Mouse (Mus musculus) limb, embryonic 10.5 days (tissue): ENCODE measurements at regions not wholly inside any gene's neighbourhood (a gene's known extent, or its start where the extent isn't known, plus 50 kb on each side); places are given as distances from the start of the nearest gene placed in this dataset.
"Not testable (repeated sequence)": the region's sequence is repeated elsewhere in the genome, so short reads cannot be mapped to it uniquely, and the experiment has no call there.

Source experiments
- DNase-seq: peaks from one replicate; pipeline ENCODE4 v3.0.0-alpha.2; 2017; ENCODE audit warnings: low spot score
- H3K27ac ChIP-seq: fragments of 300-500 bp; sonication (generic); 2 replicates; pipeline ENCODE4 v1.5.1; 2016; ENCODE audit warnings: mild to moderate bottlenecking
- H3K27me3 ChIP-seq: fragments of 300-500 bp; sonication (generic); 2 replicates; pipeline ENCODE4 v1.6.1; 2016; ENCODE audit warnings: low read depth, mild to moderate bottlenecking; ENCODE audit not compliant: poor library complexity, severe bottlenecking
- H3K36me3 ChIP-seq: fragments of 300-500 bp; sonication (generic); 2 replicates; pipeline ENCODE4 v1.6.1; 2016; ENCODE audit warnings: mild to moderate bottlenecking, moderate library complexity
- H3K4me1 ChIP-seq: fragments of 300-500 bp; sonication (generic); 2 replicates; pipeline ENCODE4 v1.6.1; 2016
- H3K4me3 ChIP-seq: fragments of 300-500 bp; sonication (generic); 2 replicates; pipeline ENCODE4 v1.5.1; 2016; ENCODE audit warnings: mild to moderate bottlenecking, moderate library complexity
- H3K9me3 ChIP-seq: fragments of 300-500 bp; sonication (generic); replicated peaks from 2 replicates; pipeline ENCODE4 v1.6.1; 2016; ENCODE audit warnings: mild to moderate bottlenecking
- WGBS: fragments of 180-500 bp; shearing (Covaris S2); methylation state at CpG from one replicate; pipeline ENCODE4 v1.1.7; 2016; 5-methylcytosine and 5-hydroxymethylcytosine counted together

DNA sequence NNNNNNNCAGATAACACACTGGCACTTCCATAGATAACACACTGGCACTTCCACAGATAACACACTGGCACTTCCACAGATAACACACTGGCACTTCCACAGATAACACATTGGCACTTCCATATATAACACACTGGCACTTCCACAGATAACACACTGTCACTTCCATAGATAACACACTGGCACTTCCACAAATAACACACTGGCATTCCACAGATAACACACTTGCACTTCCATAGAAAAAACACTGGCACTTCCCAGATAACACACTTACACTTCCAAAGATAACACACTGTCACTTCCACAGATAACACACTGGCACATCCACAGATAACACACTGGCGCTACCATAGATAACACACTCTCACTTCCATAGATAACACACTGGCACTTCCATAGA, 105.7 kb upstream of the Afdn start:
- not testable (repeated sequence) for H3K9me3 ChIP-seq, H3K4me3 ChIP-seq, H3K27ac ChIP-seq, H3K27me3 ChIP-seq, H3K36me3 ChIP-seq, DNase-seq
- H3K4me1 ChIP-seq, result peaks cover 34% of the 10 kb centered on the region
- 66% methylated on average over 1 of the region's 1 CpGs for WGBS

DNA sequence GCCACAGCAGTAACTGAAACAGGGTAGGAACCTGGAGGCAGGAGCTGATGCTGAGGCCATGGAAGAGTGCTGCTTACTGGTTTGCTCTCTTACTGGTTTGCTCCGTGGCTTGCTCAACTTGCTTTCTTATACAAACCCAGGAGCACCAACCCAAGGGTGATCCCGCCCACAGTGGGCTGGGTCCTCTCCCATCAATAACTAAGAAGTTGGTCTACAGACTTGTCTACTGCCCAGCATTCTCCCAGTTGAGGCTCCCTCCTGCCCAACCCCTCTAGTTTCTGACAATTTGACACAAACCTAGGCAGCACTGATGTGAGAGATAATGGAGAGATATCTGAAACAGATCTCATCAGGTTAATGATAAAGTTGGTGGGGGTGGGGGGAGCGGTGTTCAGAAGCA, 104.3 kb upstream of the Afdn start:
- DNase-seq, result no peak
- no peaks in the 10 kb centered on the region for H3K36me3 ChIP-seq
- WGBS, result 25% methylated on average over 3 of the region's 3 CpGs
- H3K9me3 ChIP-seq, result no peaks in the 10 kb centered on the region
- no peak overlapping the region for H3K27ac ChIP-seq
- H3K27me3 ChIP-seq, result no peaks in the 10 kb centered on the region
- peaks cover 38% of the 10 kb centered on the region for H3K4me1 ChIP-seq
- H3K4me3 ChIP-seq, result peak overlapping the region; percentile 23; the same call in 1 of the 2 replicates

DNA sequence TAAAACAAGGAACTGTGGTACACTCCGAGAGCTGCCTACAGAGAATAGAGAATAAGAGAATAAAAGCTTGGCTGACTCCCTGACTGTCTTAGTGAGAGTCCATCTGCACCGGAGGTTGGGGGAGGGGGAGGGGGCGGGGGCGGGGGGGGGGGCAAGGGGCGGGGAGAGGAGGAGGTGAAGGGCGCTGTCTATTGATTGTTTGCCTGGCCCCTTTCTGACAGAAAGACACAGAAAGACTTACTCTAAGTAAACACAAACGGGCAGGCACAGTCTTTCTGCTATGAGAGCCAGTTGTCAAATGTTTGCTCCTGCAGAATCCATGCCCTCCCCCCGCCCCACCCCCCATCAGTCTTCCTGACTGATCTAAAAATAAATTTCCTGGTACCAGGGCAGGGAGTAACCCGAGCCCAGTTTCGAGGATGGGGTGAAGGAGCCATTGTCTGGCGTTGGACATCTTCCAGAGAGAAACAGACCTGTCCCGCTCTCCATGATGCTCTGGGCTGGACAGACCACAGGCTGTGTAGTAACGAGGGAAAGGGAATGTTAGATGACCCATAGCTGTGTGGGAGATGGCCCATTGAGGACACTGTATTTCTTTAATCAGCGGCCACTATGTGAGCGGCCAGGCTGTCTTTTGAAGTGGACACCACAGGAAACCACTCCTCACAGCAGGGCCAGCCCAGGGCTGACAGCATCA, 103.7 kb upstream of the Afdn start:
- peak overlapping the region; percentile 23 for H3K4me3 ChIP-seq

DNA sequence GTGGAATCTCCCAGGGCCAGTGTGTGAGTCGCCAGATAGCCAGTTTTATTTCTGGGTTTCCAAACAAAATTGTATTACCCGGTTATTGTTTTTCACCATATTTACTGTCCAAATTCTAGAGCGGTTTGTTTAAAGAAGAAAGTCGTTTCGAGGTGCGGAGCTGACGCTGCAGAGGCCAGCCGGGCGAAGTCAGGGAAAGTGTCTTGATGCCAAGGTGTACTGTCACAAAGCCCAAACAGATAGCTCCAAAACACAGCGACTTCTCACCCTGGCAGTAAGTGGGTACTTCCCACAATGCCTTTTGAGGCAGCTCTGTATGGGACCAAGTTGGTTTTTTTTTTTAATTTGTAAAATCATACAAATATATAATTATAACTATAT, 103.2 kb upstream of the Afdn start:
- Histone ChIP-seq H3K27me3 (no peaks in the 10 kb centered on the region), H3K9me3 (no peaks in the 10 kb centered on the region), H3K4me1 (peaks cover 49% of the 10 kb centered on the region), H3K36me3 (no peaks in the 10 kb centered on the region), H3K4me3 (no peak overlapping the region), H3K27ac (no peak overlapping the region)
- no peak for DNase-seq
- WGBS, result 38% methylated on average over 10 of the region's 10 CpGs

More for the DNA sequence above, 103.7 kb upstream of the Afdn start:
- DNase-seq, result no peak
- 3% methylated on average over 14 of the region's 15 CpGs for WGBS
- 0 out of 2 replicates have a peak overlapping the region, but pooled peaks have one; percentile 1 for H3K27ac ChIP-seq
- H3K9me3 ChIP-seq, result no peaks in the 10 kb centered on the region
- no peaks in the 10 kb centered on the region for H3K27me3 ChIP-seq
- H3K36me3 ChIP-seq, result no peaks in the 10 kb centered on the region
- H3K4me1 ChIP-seq, result peaks cover 44% of the 10 kb centered on the region

- no peak for DNase-seq
- H3K9me3 ChIP-seq, result no peaks in the 10 kb centered on the region
- no peaks in the 10 kb centered on the region for H3K27me3 ChIP-seq
- peak overlapping the region; percentile 50 for H3K27ac ChIP-seq
- 67% methylated on average over 9 of the region's 9 CpGs for WGBS
- H3K4me3 ChIP-seq, result no peak overlapping the region
- no peaks in the 10 kb centered on the region for H3K36me3 ChIP-seq
- peaks cover 55% of the 10 kb centered on the region for H3K4me1 ChIP-seq
Observed at GRCm38 (mm10) chr17:13657656-13658292, 102.6 kb upstream of the Afdn start.

DNA sequence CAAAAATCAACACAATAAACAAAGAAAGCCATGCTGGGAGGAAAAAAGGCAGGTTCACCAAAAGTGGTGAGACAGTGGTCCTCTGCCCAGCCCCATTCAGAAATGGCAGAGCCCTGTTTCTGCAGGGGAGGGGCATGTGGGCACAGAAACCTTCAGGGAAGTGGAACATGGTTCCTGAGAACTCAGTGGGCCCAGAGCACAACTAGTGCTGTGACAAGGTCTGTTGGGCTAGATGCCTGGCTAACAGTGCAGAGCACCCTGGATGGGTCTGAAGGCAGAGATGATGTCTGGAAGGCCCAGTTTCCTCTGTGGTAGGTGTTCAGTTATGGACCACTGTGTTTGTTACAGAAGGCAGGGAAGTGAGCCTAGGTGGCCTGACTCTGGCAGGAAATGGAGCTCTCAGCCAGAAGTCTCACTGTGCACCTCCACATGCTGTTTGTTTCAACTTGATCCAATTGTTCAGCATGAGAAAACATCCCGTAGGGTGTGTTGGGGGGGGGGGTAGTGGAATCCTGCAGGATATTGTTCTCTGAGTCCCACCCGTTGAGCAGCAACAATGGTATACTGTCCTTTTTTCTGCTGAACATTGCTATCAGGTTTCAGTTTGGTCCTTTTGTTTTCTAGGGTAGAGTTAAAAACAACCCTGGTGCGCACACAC, 101.9 kb upstream of the Afdn start:
- no peaks in the 10 kb centered on the region for H3K9me3 ChIP-seq
- peaks cover 62% of the 10 kb centered on the region for H3K4me1 ChIP-seq
- H3K27me3 ChIP-seq, result no peaks in the 10 kb centered on the region
- DNase-seq, result no peak
- peak overlapping the region; percentile 50 for H3K27ac ChIP-seq
- H3K4me3 ChIP-seq, result no peak overlapping the region
- 60% methylated on average over 3 of the region's 3 CpGs for WGBS
- H3K36me3 ChIP-seq, result no peaks in the 10 kb centered on the region

- Histone ChIP-seq H3K27ac (peak overlapping the region; percentile 63; the same call in 1 of the 2 replicates), H3K36me3 (no peaks in the 10 kb centered on the region), H3K9me3 (no peaks in the 10 kb centered on the region), H3K27me3 (no peaks in the 10 kb centered on the region), H3K4me1 (peaks cover 67% of the 10 kb centered on the region), H3K4me3 (no peak overlapping the region)
- DNase-seq, result no peak
- WGBS, result 38% methylated on average over 8 of the region's 8 CpGs
Observed at GRCm38 (mm10) chr17:13659103-13659502, 101.2 kb upstream of the Afdn start.

DNA sequence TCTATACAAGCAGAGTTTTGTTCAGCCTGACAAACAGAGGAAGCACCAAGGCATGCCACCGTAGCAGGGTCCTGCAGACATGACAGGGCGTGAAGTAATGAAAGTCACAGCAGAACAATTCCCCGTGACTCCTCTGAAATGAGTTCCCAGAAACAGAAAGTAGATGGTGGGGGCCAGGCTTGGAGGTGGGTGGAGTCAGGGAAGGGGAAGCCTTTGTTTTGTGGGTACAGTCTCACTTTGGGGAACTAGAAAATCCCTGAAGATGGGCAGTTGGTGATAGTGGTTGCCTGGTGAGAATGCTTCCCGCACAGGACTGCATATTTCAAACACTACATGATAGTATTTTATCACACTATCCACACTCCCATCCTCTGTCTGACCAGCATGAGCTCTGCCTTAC, 100.4 kb upstream of the Afdn start:
- Histone ChIP-seq H3K4me1 (peaks cover 67% of the 10 kb centered on the region), H3K9me3 (no peaks in the 10 kb centered on the region), H3K27ac (0 out of 2 replicates have a peak overlapping the region, but pooled peaks have one; percentile 63)

GRCm38 (mm10) chr17:13661023-13661422, 99.3 kb upstream of the Afdn start:
- Histone ChIP-seq H3K36me3 (no peaks in the 10 kb centered on the region), H3K4me1 (peaks cover 65% of the 10 kb centered on the region), H3K9me3 (no peaks in the 10 kb centered on the region), H3K27ac (peak overlapping the region; percentile 42; the same call in 1 of the 2 replicates), H3K27me3 (0 out of 2 replicates have a peak, but pooled peaks cover 4% of the 10 kb centered on the region), H3K4me3 (no peak overlapping the region)
- no peak for DNase-seq
- WGBS, result 73% methylated on average over 8 of the region's 8 CpGs

More for the DNA sequence above, 100.4 kb upstream of the Afdn start:
- DNase-seq, result no peak
- Histone ChIP-seq H3K4me3 (no peak overlapping the region), H3K27me3 (no peaks in the 10 kb centered on the region), H3K36me3 (no peaks in the 10 kb centered on the region)
- 84% methylated on average over 4 of the region's 4 CpGs for whole genome bisulfite sequencing

GRCm38 (mm10) chr17:13662152-13662551, 98.2 kb upstream of the Afdn start:
- Histone ChIP-seq H3K36me3 (no peaks in the 10 kb centered on the region), H3K27me3 (0 out of 2 replicates have a peak, but pooled peaks cover 7% of the 10 kb centered on the region), H3K9me3 (no peaks in the 10 kb centered on the region), H3K4me1 (peaks cover 54% of the 10 kb centered on the region), H3K27ac (0 out of 2 replicates have a peak overlapping the region, but pooled peaks have one; percentile 20), H3K4me3 (no peak overlapping the region)
- DNase-seq, result no peak
- 84% methylated on average over 4 of the region's 4 CpGs for WGBS
